Mouse (Mus musculus) hindbrain, embryonic 12.5 days (tissue): ENCODE data around the gene Prkaa2. TPM values are rescaled to one million over a fixed set of nuclear protein-coding genes. Genes with fewer than 3 reads are reported as not detected.

Experiments
- ATAC-seq: fragments of 200-750 bp; cut with Nextera tagmentation; 2 replicates; pipeline ENCODE4 v1.8.0; 2017; ENCODE audit warnings: moderate TSS enrichment; ENCODE audit not compliant: low FRiP score
- H3K27ac ChIP-seq: fragments of 300-500 bp; sonication (generic); 2 replicates; pipeline ENCODE4 v1.5.1; 2016; ENCODE audit warnings: mild to moderate bottlenecking
- H3K27me3 ChIP-seq: fragments of 300-500 bp; sonication (generic); 2 replicates; pipeline ENCODE4 v1.6.1; 2016; ENCODE audit warnings: mild to moderate bottlenecking
- H3K36me3 ChIP-seq: fragments of 300-500 bp; sonication (generic); 2 replicates; pipeline ENCODE4 v1.6.1; 2016; ENCODE audit warnings: mild to moderate bottlenecking
- H3K4me1 ChIP-seq: fragments of 300-500 bp; sonication (generic); 2 replicates; pipeline ENCODE4 v1.6.1; 2016
- H3K4me2 ChIP-seq: fragments of 300-500 bp; sonication (generic); replicated peaks from 2 replicates; pipeline ENCODE4 v1.6.1; 2016; ENCODE audit warnings: mild to moderate bottlenecking
- H3K4me3 ChIP-seq: fragments of 300-500 bp; sonication (generic); 2 replicates; pipeline ENCODE4 v1.5.1; 2016; ENCODE audit warnings: mild to moderate bottlenecking
- H3K9ac ChIP-seq: fragments of 300-500 bp; sonication (generic); 2 replicates; pipeline ENCODE4 v1.6.1; 2016; ENCODE audit warnings: mild to moderate bottlenecking, moderate library complexity
- H3K9me3 ChIP-seq: fragments of 300-500 bp; sonication (generic); replicated peaks from 2 replicates; pipeline ENCODE4 v1.6.1; 2016; ENCODE audit warnings: mild to moderate bottlenecking
- WGBS: fragments of 180-500 bp; shearing (Covaris S2); methylation state at CpG from one replicate; pipeline ENCODE4 v1.1.7; 2016; 5-methylcytosine and 5-hydroxymethylcytosine counted together
- polyA plus RNA-seq: library from polyadenylated mRNA; unstranded; fragments of >200 nt; fragmentation: Nextera tagmentation; extraction: Ambion mirVana; gene quantifications from 2 replicates; pipeline ENCODE4 v1.2.1, GENCODE M21; 2016

Gene Prkaa2
- polyA plus RNA-seq, 1 experiment from 2014 or later: 7.0 TPM

- no peak for ATAC-seq
- Histone ChIP-seq H3K4me1 (no peaks in the 10 kb centered on the region; the same call in 1 of the 2 replicates), H3K36me3 (no peaks in the 10 kb centered on the region), H3K4me3 (no peak overlapping the region), H3K27ac (no peak overlapping the region), H3K27me3 (no peaks in the 10 kb centered on the region), H3K9ac (no peak overlapping the region), H3K4me2 (no peak overlapping the region), H3K9me3 (no peaks in the 10 kb centered on the region; the same call in 1 of the 2 replicates)
- 83% methylated on average over 9 of the region's 9 CpGs for WGBS
Measured at GRCm38 (mm10) chr4:105131756-105132314, 22.1 kb upstream of the Prkaa2 start.

- Histone ChIP-seq H3K9ac (no peak overlapping the region), H3K27ac (no peak overlapping the region), H3K27me3 (no peaks in the 10 kb centered on the region), H3K4me3 (no peak overlapping the region), H3K4me2 (no peak overlapping the region), H3K9me3 (no peaks in the 10 kb centered on the region; the same call in 1 of the 2 replicates), H3K36me3 (no peaks in the 10 kb centered on the region), H3K4me1 (no peaks in the 10 kb centered on the region; the same call in 1 of the 2 replicates)
- 70% methylated on average over 7 of the region's 7 CpGs for WGBS
- no peak for ATAC-seq
Measured at GRCm38 (mm10) chr4:105129212-105129611, 19.5 kb upstream of the Prkaa2 start.

GRCm38 (mm10) chr4:105122429-105122828, 12.7 kb upstream of the Prkaa2 start:
- ATAC-seq: no peak

DNA sequence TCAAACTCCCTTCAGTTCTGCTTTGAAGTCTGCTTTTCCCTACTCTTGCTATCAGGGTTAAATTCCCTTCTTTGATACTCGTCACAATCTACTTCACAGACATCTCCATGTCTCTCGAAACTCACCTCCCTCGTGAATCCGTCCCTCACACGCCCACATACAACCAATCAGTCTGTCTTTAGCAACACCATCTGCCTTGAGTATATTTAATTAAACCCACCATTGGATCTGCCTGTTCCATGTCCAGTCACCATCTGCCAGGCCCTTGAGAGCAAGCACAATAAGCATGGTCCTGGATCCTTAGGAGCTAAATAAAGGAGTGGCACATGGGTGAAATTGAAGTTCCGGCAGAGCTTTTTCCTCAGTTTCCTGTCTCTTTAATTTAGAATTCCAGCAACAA, 11.4 kb upstream of the Prkaa2 start:
- no peak for ATAC-seq
- peaks cover 2% of the 10 kb centered on the region; the same call in 1 of the 2 replicates for H3K4me1 ChIP-seq
- no peak overlapping the region for H3K4me3 ChIP-seq
- no peaks in the 10 kb centered on the region for H3K9me3 ChIP-seq
- no peak overlapping the region for H3K9ac ChIP-seq
- WGBS: 76% methylated on average over 6 of the region's 6 CpGs
- no peaks in the 10 kb centered on the region for H3K36me3 ChIP-seq
- H3K27ac ChIP-seq: no peak overlapping the region
- no peak overlapping the region for H3K4me2 ChIP-seq
- no peaks in the 10 kb centered on the region for H3K27me3 ChIP-seq

More at GRCm38 (mm10) chr4:105122429-105122828, 12.7 kb upstream of the Prkaa2 start:
- 42% methylated on average over 8 of the region's 8 CpGs for WGBS
- Histone ChIP-seq H3K4me1 (peaks cover 2% of the 10 kb centered on the region; the same call in 1 of the 2 replicates), H3K4me3 (no peak overlapping the region), H3K9ac (no peak overlapping the region), H3K9me3 (no peaks in the 10 kb centered on the region; the same call in 1 of the 2 replicates), H3K27me3 (no peaks in the 10 kb centered on the region), H3K4me2 (no peak overlapping the region), H3K27ac (no peak overlapping the region), H3K36me3 (no peaks in the 10 kb centered on the region)

DNA sequence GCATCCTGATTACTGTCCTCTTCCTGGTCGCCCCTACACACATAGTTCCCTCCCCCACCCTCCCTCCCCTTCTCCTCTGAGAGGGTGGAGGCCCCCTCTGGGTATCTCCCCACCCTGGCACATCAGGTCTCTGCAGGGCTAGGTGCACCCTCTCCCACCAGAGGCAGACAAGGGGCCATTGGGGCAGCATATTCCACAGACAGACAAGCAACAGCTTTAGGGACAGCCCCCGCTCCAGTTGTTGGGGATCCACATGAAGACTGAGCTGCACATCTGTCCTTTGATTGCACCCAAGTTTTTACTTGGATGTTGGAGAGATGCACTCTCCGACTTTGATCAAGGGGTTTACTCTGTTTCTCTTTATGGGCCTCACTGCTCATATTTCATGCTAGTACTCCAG, 3.8 kb upstream of the Prkaa2 start:
- ATAC-seq: no peak

DNA sequence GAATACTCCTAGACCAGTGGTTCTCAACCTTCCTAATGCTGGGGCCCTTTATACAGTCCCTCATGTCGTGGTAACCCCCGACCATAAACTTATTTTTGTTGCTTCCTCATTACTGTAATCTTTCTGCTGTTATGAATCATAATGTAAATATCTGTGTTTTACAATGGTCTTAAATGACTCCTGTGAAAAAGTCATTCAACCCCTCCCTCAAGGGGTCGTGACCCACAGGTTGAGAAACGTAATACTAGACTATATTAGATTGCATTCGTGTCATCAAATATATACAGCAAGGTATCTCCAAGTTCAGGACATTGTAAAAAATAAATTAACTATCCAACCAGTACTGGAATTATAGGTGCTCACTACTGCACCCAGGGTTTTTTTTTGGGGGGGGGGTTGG, 3.4 kb upstream of the Prkaa2 start:
- H3K9me3 ChIP-seq: no peaks in the 10 kb centered on the region
- no peak for ATAC-seq
- H3K4me1 ChIP-seq: peaks cover 13% of the 10 kb centered on the region
- H3K9ac ChIP-seq: no peak overlapping the region
- WGBS: 89% methylated on average over 5 of the region's 5 CpGs
- no peak overlapping the region for H3K27ac ChIP-seq
- no peaks in the 10 kb centered on the region for H3K36me3 ChIP-seq
- H3K27me3 ChIP-seq: no peaks in the 10 kb centered on the region
- no peak overlapping the region for H3K4me3 ChIP-seq
- H3K4me2 ChIP-seq: no peak overlapping the region

More for the DNA sequence above, 3.8 kb upstream of the Prkaa2 start:
- no peak overlapping the region for H3K4me2 ChIP-seq
- no peaks in the 10 kb centered on the region for H3K36me3 ChIP-seq
- WGBS: 86% methylated on average over 3 of the region's 3 CpGs
- H3K9me3 ChIP-seq: no peaks in the 10 kb centered on the region
- no peaks in the 10 kb centered on the region for H3K27me3 ChIP-seq
- H3K27ac ChIP-seq: no peak overlapping the region
- peaks cover 13% of the 10 kb centered on the region for H3K4me1 ChIP-seq
- no peak overlapping the region for H3K4me3 ChIP-seq
- no peak overlapping the region for H3K9ac ChIP-seq

GRCm38 (mm10) chr4:105111770-105112169, 2.1 kb upstream of the Prkaa2 start:
- H3K27me3 ChIP-seq: no peaks in the 10 kb centered on the region
- H3K27ac ChIP-seq: no peak overlapping the region
- no peak overlapping the region for H3K4me3 ChIP-seq
- H3K36me3 ChIP-seq: no peaks in the 10 kb centered on the region
- no peaks in the 10 kb centered on the region for H3K9me3 ChIP-seq
- peaks cover 13% of the 10 kb centered on the region for H3K4me1 ChIP-seq
- H3K4me2 ChIP-seq: no peak overlapping the region
- no peak for ATAC-seq
- WGBS: 89% methylated on average over 11 of the region's 11 CpGs
- H3K9ac ChIP-seq: no peak overlapping the region

GRCm38 (mm10) chr4:105110684-105111035, 970 bp upstream of the Prkaa2 start:
- no peaks in the 10 kb centered on the region for H3K27me3 ChIP-seq
- no peaks in the 10 kb centered on the region for H3K9me3 ChIP-seq
- no peaks in the 10 kb centered on the region for H3K36me3 ChIP-seq
- peak overlapping the region; percentile 87 for H3K4me2 ChIP-seq
- ATAC-seq: peak; percentile 24; the same call in 1 of the 2 replicates
- WGBS: 54% methylated on average over 4 of the region's 4 CpGs
- H3K9ac ChIP-seq: peak overlapping the region; percentile 76; the same call in 1 of the 2 replicates
- H3K27ac ChIP-seq: peak overlapping the region; percentile 78
- peaks cover 13% of the 10 kb centered on the region for H3K4me1 ChIP-seq
- peak overlapping the region; percentile 70 for H3K4me3 ChIP-seq

- Histone ChIP-seq H3K9ac (peak overlapping the region; percentile 76), H3K9me3 (no peaks in the 10 kb centered on the region), H3K4me2 (peak overlapping the region; percentile 87), H3K27me3 (no peaks in the 10 kb centered on the region), H3K27ac (peak overlapping the region; percentile 78), H3K36me3 (no peaks in the 10 kb centered on the region), H3K4me1 (peaks cover 13% of the 10 kb centered on the region), H3K4me3 (peak overlapping the region; percentile 70)
- WGBS: 3% methylated on average over 24 of the region's 24 CpGs
- peak; percentile 82 for ATAC-seq
Measured at GRCm38 (mm10) chr4:105109990-105110683, 447 bp upstream of the Prkaa2 start.

DNA sequence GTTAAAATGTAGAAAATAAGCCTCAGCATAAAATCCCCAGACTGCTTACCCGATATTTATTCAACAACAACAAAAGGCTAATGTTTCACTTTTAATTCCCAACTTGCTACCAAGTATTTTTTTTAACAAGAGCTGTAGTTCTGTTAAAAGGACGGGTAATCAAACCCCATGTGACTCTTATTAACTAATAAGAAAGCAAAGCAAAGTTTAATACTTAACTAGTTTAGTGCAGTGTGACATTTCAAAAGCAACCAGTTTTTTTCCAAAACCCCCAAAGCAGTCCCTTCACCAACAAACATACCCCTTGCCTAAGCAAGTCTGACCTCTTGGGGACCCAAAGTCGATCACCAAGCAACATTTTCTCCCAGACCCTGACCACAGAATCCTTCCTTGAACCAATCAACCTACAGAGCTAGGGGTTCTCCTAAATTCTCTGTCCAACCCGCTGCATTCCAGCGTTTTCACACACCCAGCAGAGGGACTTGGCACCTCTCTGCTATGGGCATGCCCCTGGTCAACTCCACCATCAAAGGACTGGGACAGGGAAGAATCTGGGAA, 970 bp downstream of the Prkaa2 start:
- Histone ChIP-seq H3K36me3 (no peaks in the 10 kb centered on the region), H3K27me3 (no peaks in the 10 kb centered on the region), H3K27ac (no peak overlapping the region), H3K9ac (peak overlapping the region; percentile 76; the same call in 1 of the 2 replicates), H3K4me3 (peak overlapping the region; percentile 70), H3K9me3 (no peaks in the 10 kb centered on the region), H3K4me1 (peaks cover 13% of the 10 kb centered on the region), H3K4me2 (peak overlapping the region; percentile 87)
- 30% methylated on average over 5 of the region's 5 CpGs for WGBS
- 0 out of 2 replicates have a peak, but pooled peaks have one; percentile 1 for ATAC-seq

DNA sequence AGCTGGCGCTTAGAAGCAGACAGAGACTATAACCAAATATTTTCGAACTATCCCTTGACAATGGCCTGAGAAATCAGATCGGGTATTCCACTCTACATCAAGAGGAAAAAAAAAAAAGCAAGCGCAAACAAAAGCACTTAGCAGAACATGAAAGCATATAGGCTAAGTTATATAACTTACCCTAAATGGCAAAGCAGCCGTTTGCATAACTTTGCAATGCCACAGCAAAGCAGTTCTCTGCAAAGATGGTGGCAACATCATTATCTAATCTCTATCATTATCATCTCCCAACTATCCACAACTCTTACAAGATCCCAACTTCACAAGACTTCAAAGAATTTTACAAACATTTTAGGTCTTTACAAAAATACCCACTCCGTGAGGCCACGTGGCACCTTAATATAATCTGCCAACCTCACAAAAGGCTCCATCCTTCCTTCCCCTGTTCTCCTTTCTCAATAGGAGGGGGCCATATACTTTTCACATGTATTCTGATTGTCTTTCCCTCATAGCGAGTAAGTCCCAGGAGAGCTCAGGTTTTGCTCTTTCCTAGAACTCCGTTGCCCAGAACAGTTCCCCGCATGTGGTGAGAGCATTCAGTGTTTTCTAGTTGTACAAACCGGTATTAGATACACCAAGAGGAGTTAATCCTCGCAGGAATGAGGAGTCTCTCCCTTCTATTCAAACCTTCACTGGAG, 1.6 kb downstream of the Prkaa2 start:
- Histone ChIP-seq H3K36me3 (no peaks in the 10 kb centered on the region), H3K4me2 (peak overlapping the region; percentile 87; the same call in 1 of the 2 replicates), H3K27ac (no peak overlapping the region), H3K4me1 (peaks cover 13% of the 10 kb centered on the region), H3K9ac (no peak overlapping the region), H3K4me3 (no peak overlapping the region), H3K27me3 (no peaks in the 10 kb centered on the region), H3K9me3 (no peaks in the 10 kb centered on the region)
- 65% methylated on average over 12 of the region's 12 CpGs for WGBS
- no peak for ATAC-seq
